Mouse (Mus musculus) limb, embryonic 13.5 days (tissue): ENCODE measurements around the gene Olfm2. TPM values are rescaled to one million over a fixed set of nuclear protein-coding genes. Genes with fewer than 3 reads are reported as not detected.

ENCODE experiments used
- ATAC-seq: fragments of 200-750 bp; cut with Nextera tagmentation; 2 replicates; pipeline ENCODE4 v1.8.0; 2017; ENCODE audit warnings: low read depth, moderate number of reproducible peaks, moderate TSS enrichment; ENCODE audit not compliant: low FRiP score
- H3K27ac ChIP-seq: fragments of 300-500 bp; sonication (generic); 2 replicates; pipeline ENCODE4 v1.5.1; 2015; ENCODE audit warnings: inconsistent platforms, mild to moderate bottlenecking, moderate library complexity
- H3K27me3 ChIP-seq: fragments of 300-500 bp; sonication (generic); 2 replicates; pipeline ENCODE4 v1.6.1; 2015; ENCODE audit warnings: mild to moderate bottlenecking, inconsistent platforms
- H3K36me3 ChIP-seq: fragments of 300-500 bp; sonication (generic); 2 replicates; pipeline ENCODE4 v1.6.1; 2015; ENCODE audit warnings: inconsistent platforms, mild to moderate bottlenecking, moderate library complexity
- H3K4me1 ChIP-seq: fragments of 300-500 bp; sonication (generic); 2 replicates; pipeline ENCODE4 v1.6.1; 2015; ENCODE audit warnings: inconsistent platforms
- H3K4me2 ChIP-seq: fragments of 300-500 bp; sonication (generic); replicated peaks from 2 replicates; pipeline ENCODE4 v1.6.1; 2015; ENCODE audit warnings: inconsistent platforms, mild to moderate bottlenecking, moderate library complexity
- H3K4me3 ChIP-seq: fragments of 300-500 bp; sonication (generic); 2 replicates; pipeline ENCODE4 v1.5.1; 2015; ENCODE audit warnings: moderate library complexity, mild to moderate bottlenecking, inconsistent platforms
- H3K9ac ChIP-seq: fragments of 300-500 bp; sonication (generic); 2 replicates; pipeline ENCODE4 v1.6.1; 2015; ENCODE audit warnings: mild to moderate bottlenecking, inconsistent platforms
- H3K9me3 ChIP-seq: fragments of 300-500 bp; sonication (generic); 2 replicates; pipeline ENCODE4 v1.6.1; 2016; ENCODE audit warnings: inconsistent platforms
- WGBS: fragments of 180-500 bp; shearing (Covaris S2); methylation state at CpG from one replicate; pipeline ENCODE4 v1.1.7; 2015; 5-methylcytosine and 5-hydroxymethylcytosine counted together
- polyA plus RNA-seq: library from polyadenylated mRNA; unstranded; fragments of >200 nt; fragmentation: Nextera tagmentation; extraction: Ambion mirVana; gene quantifications from 2 replicates; pipeline ENCODE4 v1.2.1, GENCODE M21; 2015

The Olfm2 gene
- polyA plus RNA-seq, 1 experiment from 2014 or later: 5.7 TPM

GRCm38 (mm10) chr9:20689403-20689802, 56.7 kb downstream of the Olfm2 start:
- no peaks in the 10 kb centered on the region for H3K4me1 ChIP-seq
- H3K36me3 ChIP-seq: no peaks in the 10 kb centered on the region
- H3K27me3 ChIP-seq: peaks cover 9% of the 10 kb centered on the region
- no peak overlapping the region for H3K9ac ChIP-seq
- no peak overlapping the region for H3K27ac ChIP-seq
- WGBS: 42% methylated on average over 1 of the region's 1 CpGs
- H3K4me2 ChIP-seq: no peak overlapping the region
- H3K4me3 ChIP-seq: no peak overlapping the region
- H3K9me3 ChIP-seq: no peaks in the 10 kb centered on the region
- no peak for ATAC-seq

- no peaks in the 10 kb centered on the region for H3K27me3 ChIP-seq
- no peaks in the 10 kb centered on the region for H3K36me3 ChIP-seq
- no peak overlapping the region for H3K4me3 ChIP-seq
- 53% methylated on average over 17 of the region's 17 CpGs for WGBS
- no peak overlapping the region for H3K27ac ChIP-seq
- ATAC-seq: no peak
- H3K4me2 ChIP-seq: no peak overlapping the region
- no peaks in the 10 kb centered on the region for H3K4me1 ChIP-seq
- H3K9ac ChIP-seq: no peak overlapping the region
- H3K9me3 ChIP-seq: no peaks in the 10 kb centered on the region
These were observed 60.9 kb downstream of the Olfm2 start for GRCm38 (mm10) chr9:20685081-20685861.

GRCm38 (mm10) chr9:20682389-20682722, 63.8 kb downstream of the Olfm2 start:
- H3K9ac ChIP-seq: no peak overlapping the region
- no peaks in the 10 kb centered on the region for H3K9me3 ChIP-seq
- no peak for ATAC-seq
- H3K4me1 ChIP-seq: no peaks in the 10 kb centered on the region
- H3K4me3 ChIP-seq: no peak overlapping the region
- WGBS: 37% methylated on average over 2 of the region's 2 CpGs
- no peak overlapping the region for H3K4me2 ChIP-seq
- no peak overlapping the region for H3K27ac ChIP-seq
- no peaks in the 10 kb centered on the region for H3K27me3 ChIP-seq
- no peaks in the 10 kb centered on the region for H3K36me3 ChIP-seq

- no peaks in the 10 kb centered on the region for H3K27me3 ChIP-seq
- no peak overlapping the region for H3K4me3 ChIP-seq
- WGBS: 43% methylated on average over 7 of the region's 7 CpGs
- H3K36me3 ChIP-seq: no peaks in the 10 kb centered on the region
- no peak overlapping the region for H3K27ac ChIP-seq
- H3K4me1 ChIP-seq: no peaks in the 10 kb centered on the region
- H3K9ac ChIP-seq: no peak overlapping the region
- ATAC-seq: no peak
- no peaks in the 10 kb centered on the region for H3K9me3 ChIP-seq
- no peak overlapping the region for H3K4me2 ChIP-seq
These were observed 64.4 kb downstream of the Olfm2 start for GRCm38 (mm10) chr9:20681546-20682388.

GRCm38 (mm10) chr9:20680378-20680958, 65.7 kb downstream of the Olfm2 start:
- no peaks in the 10 kb centered on the region for H3K27me3 ChIP-seq
- no peaks in the 10 kb centered on the region for H3K4me1 ChIP-seq
- H3K4me3 ChIP-seq: no peak overlapping the region
- H3K9ac ChIP-seq: no peak overlapping the region
- no peaks in the 10 kb centered on the region for H3K9me3 ChIP-seq
- no peak overlapping the region for H3K27ac ChIP-seq
- H3K4me2 ChIP-seq: no peak overlapping the region
- no peaks in the 10 kb centered on the region for H3K36me3 ChIP-seq
- WGBS: 77% methylated on average over 9 of the region's 9 CpGs
- no peak for ATAC-seq

GRCm38 (mm10) chr9:20677892-20678291, 68.3 kb downstream of the Olfm2 start:
- no peak overlapping the region for H3K9ac ChIP-seq
- ATAC-seq: no peak
- no peaks in the 10 kb centered on the region for H3K36me3 ChIP-seq
- no peak overlapping the region for H3K27ac ChIP-seq
- no peaks in the 10 kb centered on the region for H3K27me3 ChIP-seq
- no peak overlapping the region for H3K4me3 ChIP-seq
- WGBS: 92% methylated on average over 12 of the region's 12 CpGs
- no peaks in the 10 kb centered on the region for H3K9me3 ChIP-seq
- no peaks in the 10 kb centered on the region for H3K4me1 ChIP-seq
- H3K4me2 ChIP-seq: no peak overlapping the region

GRCm38 (mm10) chr9:20672047-20672446, 74.1 kb downstream of the Olfm2 start:
- Histone ChIP-seq H3K4me1 (no peaks in the 10 kb centered on the region), H3K4me3 (no peak overlapping the region), H3K9ac (no peak overlapping the region), H3K9me3 (no peaks in the 10 kb centered on the region), H3K27me3 (no peaks in the 10 kb centered on the region), H3K27ac (no peak overlapping the region), H3K36me3 (no peaks in the 10 kb centered on the region), H3K4me2 (no peak overlapping the region)
- ATAC-seq: no peak
- whole genome bisulfite sequencing: 79% methylated on average over 16 of the region's 16 CpGs

GRCm38 (mm10) chr9:20668065-20668464, 78.1 kb downstream of the Olfm2 start:
- Histone ChIP-seq H3K27me3 (no peaks in the 10 kb centered on the region), H3K27ac (no peak overlapping the region), H3K9ac (no peak overlapping the region), H3K9me3 (no peaks in the 10 kb centered on the region), H3K36me3 (peaks cover 21% of the 10 kb centered on the region), H3K4me3 (no peak overlapping the region), H3K4me2 (no peak overlapping the region), H3K4me1 (peaks cover 15% of the 10 kb centered on the region)
- ATAC-seq: no peak
- WGBS: 95% methylated on average over 22 of the region's 22 CpGs

GRCm38 (mm10) chr9:20666510-20667034, 79.6 kb downstream of the Olfm2 start:
- WGBS: 8% methylated on average over 7 of the region's 7 CpGs
- ATAC-seq: no peak

GRCm38 (mm10) chr9:20665925-20666324, 80.2 kb downstream of the Olfm2 start:
- no peak overlapping the region for H3K4me2 ChIP-seq
- peaks cover 15% of the 10 kb centered on the region for H3K4me1 ChIP-seq
- no peak overlapping the region for H3K27ac ChIP-seq
- no peak for ATAC-seq
- peaks cover 42% of the 10 kb centered on the region for H3K36me3 ChIP-seq
- no peak overlapping the region for H3K9ac ChIP-seq
- H3K4me3 ChIP-seq: no peak overlapping the region
- H3K9me3 ChIP-seq: no peaks in the 10 kb centered on the region
- no peaks in the 10 kb centered on the region for H3K27me3 ChIP-seq
- WGBS: 35% methylated on average over 8 of the region's 8 CpGs

More at GRCm38 (mm10) chr9:20666510-20667034, 79.6 kb downstream of the Olfm2 start:
- Histone ChIP-seq H3K27me3 (no peaks in the 10 kb centered on the region), H3K9ac (no peak overlapping the region), H3K9me3 (no peaks in the 10 kb centered on the region), H3K4me2 (no peak overlapping the region), H3K27ac (no peak overlapping the region), H3K4me3 (no peak overlapping the region), H3K36me3 (peaks cover 36% of the 10 kb centered on the region), H3K4me1 (peaks cover 15% of the 10 kb centered on the region)

- no peak overlapping the region for H3K4me3 ChIP-seq
- ATAC-seq: no peak
These were observed 81.0 kb downstream of the Olfm2 start for GRCm38 (mm10) chr9:20664982-20665637.

More at GRCm38 (mm10) chr9:20664982-20665637, 81.0 kb downstream of the Olfm2 start:
- H3K9ac ChIP-seq: no peak overlapping the region
- H3K4me1 ChIP-seq: peaks cover 15% of the 10 kb centered on the region
- 76% methylated on average over 5 of the region's 5 CpGs for WGBS
- no peaks in the 10 kb centered on the region for H3K9me3 ChIP-seq
- H3K27me3 ChIP-seq: no peaks in the 10 kb centered on the region
- no peak overlapping the region for H3K27ac ChIP-seq
- H3K36me3 ChIP-seq: peaks cover 51% of the 10 kb centered on the region
- no peak overlapping the region for H3K4me2 ChIP-seq
